Mouse (Mus musculus): Measurements from ENCODE around the gene Spp2. TPM values are rescaled to one million over a fixed set of nuclear protein-coding genes. Genes with fewer than 3 reads are reported as not detected.
"Not testable (repeated sequence)": the region's sequence is repeated elsewhere in the genome, so short reads cannot be mapped to it uniquely, and the experiment has no call there.

Gene Spp2
- total and polyA plus RNA-seq, 2 experiments from 2014 or later, result 1.2 to 1.3 TPM

DNA sequence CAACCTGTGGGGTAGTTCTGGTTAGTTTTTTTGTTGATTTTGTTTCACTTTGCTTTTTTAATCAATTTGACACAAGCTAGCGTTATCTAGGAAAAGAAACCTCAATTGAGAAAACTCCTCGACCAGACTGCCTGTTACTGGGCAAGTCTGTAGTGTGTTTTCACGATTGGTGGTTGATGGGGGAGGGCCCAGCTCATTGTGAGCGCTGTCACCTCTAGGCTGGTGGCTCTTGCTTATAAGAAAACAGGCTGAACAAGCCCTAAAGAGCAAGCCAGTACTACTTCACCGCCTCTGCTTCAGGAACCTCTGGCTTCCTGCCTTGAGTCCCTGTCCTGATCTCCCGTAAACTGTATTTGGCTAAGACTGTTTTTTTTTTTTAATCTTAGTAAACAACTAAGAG, 40.7 kb downstream of the Spp2 start:
- H3K9ac ChIP-seq, result no peak overlapping the region
- ATAC-seq, result no peak
- DNase-seq, result no peak
- H3K36me3 ChIP-seq (ENCODE audit: insufficient read depth), result no peaks in the 10 kb centered on the region
- H3K4me3 ChIP-seq (ENCODE audit: low read depth, low read length), result no peak overlapping the region
- TF ChIP-seq CTCF (IDR thresholded peaks at IDR 0.05; ENCODE audit: low read depth), result no peak
- 8% methylated on average over 6 of the region's 6 CpGs for WGBS
- no peaks in the 10 kb centered on the region for H3K27me3 ChIP-seq (ENCODE audit: insufficient read depth, low read length)
- peaks cover 6% of the 10 kb centered on the region; the same call in 1 of the 2 replicates for H3K4me1 ChIP-seq (ENCODE audit: insufficient read depth)
- no peak overlapping the region for H3K27ac ChIP-seq (ENCODE audit: low read depth, low read length)
- H3K4me2 ChIP-seq (ENCODE audit: low read depth), result no peak overlapping the region
- H3K9me3 ChIP-seq (ENCODE audit: low read length), result no peaks in the 10 kb centered on the region

DNA sequence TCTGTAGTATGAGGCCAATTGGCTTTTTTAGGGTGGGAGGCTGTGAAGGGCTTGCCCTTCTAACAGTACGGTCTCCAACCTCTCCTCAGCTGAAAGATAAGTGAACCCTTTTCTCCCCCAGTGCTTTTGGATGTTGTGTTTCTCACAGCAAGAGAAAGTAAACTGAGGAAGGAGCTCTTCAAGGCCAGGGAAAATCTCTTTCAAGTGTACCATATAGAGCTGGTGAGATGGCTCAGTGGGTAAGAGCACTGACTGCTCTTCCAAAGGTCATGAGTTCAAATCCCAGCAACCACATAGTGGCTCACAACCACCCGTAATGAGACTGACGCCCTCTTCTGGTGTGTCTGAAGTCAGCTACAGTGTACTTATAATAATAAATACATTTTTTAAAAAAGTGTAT, 41.3 kb downstream of the Spp2 start:
- not testable (repeated sequence) for H3K4me1 ChIP-seq (ENCODE audit: insufficient read depth); H3K9me3 ChIP-seq (ENCODE audit: low read length); DNase-seq; H3K9ac ChIP-seq; H3K27me3 ChIP-seq (ENCODE audit: insufficient read depth, low read length); ATAC-seq; H3K4me2 ChIP-seq (ENCODE audit: low read depth); H3K36me3 ChIP-seq (ENCODE audit: insufficient read depth); H3K4me3 ChIP-seq (ENCODE audit: low read depth, low read length); H3K27ac ChIP-seq (ENCODE audit: low read depth, low read length)
- 82% methylated on average over 3 of the region's 3 CpGs for whole genome bisulfite sequencing

DNA sequence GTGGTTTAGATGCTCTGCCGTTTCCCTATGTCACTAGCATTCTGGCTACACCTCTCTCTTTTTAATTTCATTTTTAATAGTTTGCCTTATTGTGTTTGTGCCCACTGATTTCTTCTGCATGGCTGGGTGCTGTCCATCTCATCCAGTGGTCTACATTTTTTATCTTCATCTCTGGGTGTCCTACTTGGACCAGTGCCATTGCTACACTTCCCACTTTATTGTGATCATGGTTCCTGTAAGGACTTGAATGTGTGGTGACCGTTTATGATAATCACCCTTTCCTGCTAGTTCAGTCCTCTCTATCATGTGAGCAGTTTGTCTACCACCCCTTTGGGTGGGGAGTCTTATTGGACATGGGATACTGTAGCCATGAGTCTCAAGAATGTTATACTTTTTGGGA, 43.0 kb downstream of the Spp2 start:
- H3K9ac ChIP-seq, result no peak overlapping the region
- H3K4me2 ChIP-seq (ENCODE audit: low read depth), result no peak overlapping the region
- TF ChIP-seq CTCF (IDR thresholded peaks at IDR 0.05; ENCODE audit: low read depth), result no peak
- no peak for DNase-seq
- ATAC-seq, result no peak
- H3K27me3 ChIP-seq (ENCODE audit: insufficient read depth, low read length), result no peaks in the 10 kb centered on the region
- WGBS, result 69% methylated on average over 2 of the region's 2 CpGs
- H3K36me3 ChIP-seq (ENCODE audit: insufficient read depth), result no peaks in the 10 kb centered on the region
- no peak overlapping the region for H3K27ac ChIP-seq (ENCODE audit: low read depth, low read length)
- peaks cover 6% of the 10 kb centered on the region; the same call in 1 of the 2 replicates for H3K4me1 ChIP-seq (ENCODE audit: insufficient read depth)
- H3K4me3 ChIP-seq (ENCODE audit: low read depth, low read length), result no peak overlapping the region
- H3K9me3 ChIP-seq (ENCODE audit: low read length), result no peaks in the 10 kb centered on the region

DNA sequence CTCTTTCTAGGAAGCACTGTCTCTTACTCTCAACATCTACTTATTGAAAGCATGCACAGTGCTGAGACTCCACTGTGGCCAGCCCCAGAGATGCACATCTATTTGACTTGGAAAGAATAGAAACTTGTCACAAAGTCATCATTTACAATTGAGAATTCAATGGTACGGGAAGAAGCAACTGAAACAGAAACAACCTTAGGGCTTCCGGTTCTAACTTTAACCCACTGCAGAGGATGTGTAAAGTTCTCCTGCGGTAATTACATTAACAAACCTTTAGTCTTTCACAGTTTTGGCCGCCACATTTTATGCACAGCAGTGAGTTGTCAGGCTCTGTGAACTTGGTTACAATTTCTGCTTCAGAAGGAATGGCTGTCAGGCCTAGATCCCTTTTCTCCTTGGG, 43.9 kb downstream of the Spp2 start:
- no peak for TF ChIP-seq CTCF (IDR thresholded peaks at IDR 0.05; ENCODE audit: low read depth)
- no peak overlapping the region for H3K4me2 ChIP-seq (ENCODE audit: low read depth)
- H3K4me3 ChIP-seq (ENCODE audit: low read depth, low read length), result no peak overlapping the region
- DNase-seq (no peak), ATAC-seq (no peak)
- WGBS, result 85% methylated on average over 4 of the region's 4 CpGs
- peaks cover 6% of the 10 kb centered on the region; the same call in 1 of the 2 replicates for H3K4me1 ChIP-seq (ENCODE audit: insufficient read depth)
- no peak overlapping the region for H3K27ac ChIP-seq (ENCODE audit: low read depth, low read length)
- no peak overlapping the region for H3K9ac ChIP-seq
- H3K9me3 ChIP-seq (ENCODE audit: low read length), result no peaks in the 10 kb centered on the region
- no peaks in the 10 kb centered on the region for H3K36me3 ChIP-seq (ENCODE audit: insufficient read depth)
- no peaks in the 10 kb centered on the region for H3K27me3 ChIP-seq (ENCODE audit: insufficient read depth, low read length)

DNA sequence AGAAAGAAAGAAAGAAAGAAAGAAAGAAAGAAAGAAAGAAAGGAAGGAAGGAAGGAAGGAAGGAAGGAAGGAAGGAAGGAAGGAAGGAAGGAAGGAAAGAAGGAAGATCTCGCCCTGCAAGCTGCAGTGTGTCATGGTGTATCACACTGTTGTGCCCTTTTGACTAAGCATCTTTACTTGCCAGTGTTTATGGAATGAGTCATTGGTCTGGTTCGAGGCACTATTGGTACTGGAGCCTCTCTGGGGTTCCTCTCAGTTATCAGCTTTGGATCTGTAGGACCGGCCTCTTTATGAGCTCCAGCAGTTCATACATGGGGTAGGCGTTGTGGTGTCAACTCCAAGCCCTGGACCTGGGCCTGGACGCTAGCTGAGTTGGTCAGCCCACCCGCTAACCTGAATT, 45.4 kb downstream of the Spp2 start:
- no peak overlapping the region for H3K4me2 ChIP-seq (ENCODE audit: low read depth)
- no peaks in the 10 kb centered on the region for H3K36me3 ChIP-seq (ENCODE audit: insufficient read depth)
- H3K4me1 ChIP-seq (ENCODE audit: insufficient read depth), result no peaks in the 10 kb centered on the region
- no peak overlapping the region for H3K4me3 ChIP-seq (ENCODE audit: low read depth, low read length)
- 88% methylated on average over 6 of the region's 6 CpGs for WGBS
- no peak overlapping the region for H3K27ac ChIP-seq (ENCODE audit: low read depth, low read length)
- H3K27me3 ChIP-seq (ENCODE audit: insufficient read depth, low read length), result no peaks in the 10 kb centered on the region
- no peaks in the 10 kb centered on the region for H3K9me3 ChIP-seq (ENCODE audit: low read length)
- no peak for TF ChIP-seq CTCF (IDR thresholded peaks at IDR 0.05; ENCODE audit: low read depth)
- no peak overlapping the region for H3K9ac ChIP-seq
- ATAC-seq (no peak), DNase-seq (no peak)

DNA sequence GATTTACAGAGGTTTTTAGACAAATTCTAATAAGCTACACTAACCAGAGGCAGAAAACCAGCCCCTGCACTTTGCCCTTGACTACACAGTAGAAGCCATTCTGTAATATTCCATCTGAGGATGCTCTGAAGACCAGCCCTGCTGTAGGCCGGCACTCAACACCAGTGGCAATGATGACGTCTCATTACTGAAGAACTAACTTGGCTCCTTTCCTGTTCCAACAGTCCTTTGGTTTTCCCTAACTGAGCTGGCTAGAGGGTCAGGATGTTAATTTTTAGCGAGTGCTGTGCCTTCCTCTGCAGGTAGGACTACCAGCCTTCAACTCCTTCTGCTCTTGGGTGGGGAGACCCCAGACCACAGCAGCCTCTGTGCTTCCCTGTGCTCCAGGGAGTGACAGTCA, 47.9 kb downstream of the Spp2 start:
- H3K4me2 ChIP-seq (ENCODE audit: low read depth), result no peak overlapping the region
- no peaks in the 10 kb centered on the region for H3K36me3 ChIP-seq (ENCODE audit: insufficient read depth)
- no peak for TF ChIP-seq CTCF (IDR thresholded peaks at IDR 0.05; ENCODE audit: low read depth)
- no peak overlapping the region for H3K4me3 ChIP-seq (ENCODE audit: low read depth, low read length)
- DNase-seq (no peak), ATAC-seq (no peak)
- H3K27ac ChIP-seq (ENCODE audit: low read depth, low read length), result no peak overlapping the region
- H3K27me3 ChIP-seq (ENCODE audit: insufficient read depth, low read length), result no peaks in the 10 kb centered on the region
- H3K9me3 ChIP-seq (ENCODE audit: low read length), result no peaks in the 10 kb centered on the region
- no peaks in the 10 kb centered on the region for H3K4me1 ChIP-seq (ENCODE audit: insufficient read depth)
- no peak overlapping the region for H3K9ac ChIP-seq
- WGBS, result 62% methylated on average over 3 of the region's 3 CpGs

DNA sequence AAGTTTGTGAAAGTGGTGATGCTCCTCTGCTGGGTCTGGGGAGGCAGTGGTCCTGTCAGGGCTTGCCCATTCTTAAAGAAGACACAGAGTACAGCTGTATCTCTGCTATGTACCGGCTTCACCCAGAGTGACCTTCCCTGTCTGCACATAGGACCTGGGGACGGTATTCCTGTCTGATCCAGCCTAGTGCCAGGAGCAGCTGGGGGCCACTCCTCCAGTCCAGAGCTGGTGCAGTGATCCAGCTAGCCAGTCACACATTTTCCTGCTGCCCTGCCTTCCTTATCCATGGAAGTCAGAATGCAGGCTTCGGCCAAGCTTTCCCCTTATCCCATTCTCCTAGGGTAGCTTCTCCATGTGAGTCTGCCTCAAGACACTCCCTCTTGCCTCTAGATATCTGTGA, 49.0 kb downstream of the Spp2 start:
- WGBS, result 85% methylated on average over 3 of the region's 3 CpGs
- Histone ChIP-seq H3K4me3 (ENCODE audit: low read depth, low read length) (no peak overlapping the region), H3K4me1 (ENCODE audit: insufficient read depth) (no peaks in the 10 kb centered on the region), H3K9ac (no peak overlapping the region), H3K4me2 (ENCODE audit: low read depth) (no peak overlapping the region), H3K27ac (ENCODE audit: low read depth, low read length) (no peak overlapping the region), H3K9me3 (ENCODE audit: low read length) (no peaks in the 10 kb centered on the region), H3K36me3 (ENCODE audit: insufficient read depth) (no peaks in the 10 kb centered on the region), H3K27me3 (ENCODE audit: insufficient read depth, low read length) (no peaks in the 10 kb centered on the region)
- no peak for TF ChIP-seq CTCF (IDR thresholded peaks at IDR 0.05; ENCODE audit: low read depth)
- no peak for DNase-seq
- ATAC-seq, result no peak

Data from forebrain, postnatal 0 days (tissue).